Mouse (Mus musculus) forebrain, embryonic 15.5 days (tissue): ENCODE measurements at regions not wholly inside any gene's neighbourhood (a gene's known extent, or its start where the extent isn't known, plus 50 kb on each side); places are given as distances from the start of the nearest gene placed in this dataset.
A peak's percentile ranks its signal among the peaks of the same experiment; 100 is the strongest.

ENCODE experiments used
- ATAC-seq: fragments of 200-750 bp; cut with Nextera tagmentation; replicated peaks from 2 replicates; pipeline ENCODE4 v1.8.0; 2017; ENCODE audit warnings: mild to moderate bottlenecking, moderate TSS enrichment, moderate library complexity
- H3K27ac ChIP-seq: fragments of 300-500 bp; sonication (generic); replicated peaks from 2 replicates; pipeline ENCODE4 v1.5.1; 2015; ENCODE audit warnings: mild to moderate bottlenecking, inconsistent platforms
- H3K27me3 ChIP-seq: fragments of 300-500 bp; sonication (generic); 2 replicates; pipeline ENCODE4 v1.6.1; 2015; ENCODE audit warnings: inconsistent platforms
- H3K36me3 ChIP-seq: fragments of 300-500 bp; sonication (generic); 2 replicates; pipeline ENCODE4 v1.6.1; 2015; ENCODE audit warnings: mild to moderate bottlenecking, inconsistent platforms
- H3K4me1 ChIP-seq: fragments of 300-500 bp; sonication (generic); 2 replicates; pipeline ENCODE4 v1.6.1; 2015; ENCODE audit warnings: inconsistent platforms
- H3K4me2 ChIP-seq: fragments of 300-500 bp; sonication (generic); replicated peaks from 2 replicates; pipeline ENCODE4 v1.6.1; 2015; ENCODE audit warnings: mild to moderate bottlenecking, inconsistent platforms
- H3K4me3 ChIP-seq: fragments of 300-500 bp; sonication (generic); 2 replicates; pipeline ENCODE4 v1.5.1; 2015; ENCODE audit warnings: mild to moderate bottlenecking, inconsistent platforms
- H3K9ac ChIP-seq: fragments of 300-500 bp; sonication (generic); replicated peaks from 2 replicates; pipeline ENCODE4 v1.6.1; 2015; ENCODE audit warnings: mild to moderate bottlenecking, inconsistent platforms
- H3K9me3 ChIP-seq: fragments of 300-500 bp; sonication (generic); 2 replicates; pipeline ENCODE4 v1.6.1; 2016; ENCODE audit warnings: inconsistent platforms
- WGBS: fragments of 180-500 bp; shearing (Covaris S2); methylation state at CpG from one replicate; pipeline ENCODE4 v1.1.7; 2015; ENCODE audit warnings: mixed read lengths; 5-methylcytosine and 5-hydroxymethylcytosine counted together

GRCm38 (mm10) chr14:39532689-39533088 lies 59.8 kb upstream of the Nrg3 start:
- H3K27ac ChIP-seq, result no peak overlapping the region
- H3K27me3 ChIP-seq, result no peaks in the 10 kb centered on the region
- H3K9ac ChIP-seq, result no peak overlapping the region
- no peak overlapping the region for H3K4me2 ChIP-seq
- 23% methylated on average over 2 of the region's 2 CpGs for WGBS
- no peak overlapping the region for H3K4me3 ChIP-seq
- no peaks in the 10 kb centered on the region for H3K36me3 ChIP-seq
- no peaks in the 10 kb centered on the region for H3K9me3 ChIP-seq
- 0 out of 2 replicates have a peak, but pooled peaks have one; percentile 48 for ATAC-seq
- no peaks in the 10 kb centered on the region for H3K4me1 ChIP-seq
